Mouse (Mus musculus) ovary, adult 18-20 months (tissue): ENCODE data around the gene Psen2.

Experiments
- DNase-seq: peaks from one replicate; pipeline ENCODE4 v3.0.0; 2022; ENCODE audit warnings: low spot score, mixed read lengths

Psen2 gene

GRCm38 (mm10) chr1:180263364-180263997, at the start of gene Psen2:
Gene Psen2 (minus strand): TSS chr1:180263438.
- DNase-seq: no peak

GRCm38 (mm10) chr1:180312792-180313311, 49.6 kb upstream of the Psen2 start:
- no peak for DNase-seq

GRCm38 (mm10) chr1:180312286-180312685, 49.0 kb upstream of the Psen2 start:
- no peak for DNase-seq

- no peak for DNase-seq
Measured at GRCm38 (mm10) chr1:180308897-180309296, 45.7 kb upstream of the Psen2 start.

- DNase-seq: no peak
Measured at GRCm38 (mm10) chr1:180307661-180308060, 44.4 kb upstream of the Psen2 start.

- no peak for DNase-seq
Measured at GRCm38 (mm10) chr1:180306889-180307288, 43.7 kb upstream of the Psen2 start.

GRCm38 (mm10) chr1:180303600-180303999, 40.4 kb upstream of the Psen2 start:
- DNase-seq: no peak

GRCm38 (mm10) chr1:180302253-180303120, 39.2 kb upstream of the Psen2 start:
- no peak for DNase-seq

- no peak for DNase-seq
Measured at GRCm38 (mm10) chr1:180300997-180301396, 37.8 kb upstream of the Psen2 start.

GRCm38 (mm10) chr1:180300292-180300691, 37.1 kb upstream of the Psen2 start:
- no peak for DNase-seq

GRCm38 (mm10) chr1:180299697-180300096, 36.5 kb upstream of the Psen2 start:
- no peak for DNase-seq

- DNase-seq: no peak
Measured at GRCm38 (mm10) chr1:180296088-180296487, 32.9 kb upstream of the Psen2 start.

GRCm38 (mm10) chr1:180290358-180290757, 27.1 kb upstream of the Psen2 start:
- no peak for DNase-seq

- DNase-seq: no peak
Measured at GRCm38 (mm10) chr1:180289788-180290187, 26.6 kb upstream of the Psen2 start.

- DNase-seq: no peak
Measured at GRCm38 (mm10) chr1:180288872-180289468, 25.7 kb upstream of the Psen2 start.

- DNase-seq: no peak
Measured at GRCm38 (mm10) chr1:180288227-180288626, 25.0 kb upstream of the Psen2 start.

GRCm38 (mm10) chr1:180286081-180286831, 23.0 kb upstream of the Psen2 start:
- no peak for DNase-seq

- no peak for DNase-seq
Measured at GRCm38 (mm10) chr1:180283813-180284768, 20.9 kb upstream of the Psen2 start.

- DNase-seq: no peak
Measured at GRCm38 (mm10) chr1:180282581-180282980, 19.3 kb upstream of the Psen2 start.

GRCm38 (mm10) chr1:180279648-180280047, 16.4 kb upstream of the Psen2 start:
- DNase-seq: peak; percentile 49

GRCm38 (mm10) chr1:180277563-180277962, 14.3 kb upstream of the Psen2 start:
- no peak for DNase-seq
